Mouse (Mus musculus) liver, embryonic 15.5 days (tissue): ENCODE data around the gene Ank2. TPM values are rescaled to one million over a fixed set of nuclear protein-coding genes. Genes with fewer than 3 reads are reported as not detected.
A peak's percentile ranks its signal among the peaks of the same experiment; 100 is the strongest.

Source experiments
- ATAC-seq: fragments of 200-750 bp; cut with Nextera tagmentation; 2 replicates; pipeline ENCODE4 v1.8.0; 2017; ENCODE audit warnings: moderate number of reproducible peaks, mild to moderate bottlenecking, moderate library complexity; ENCODE audit not compliant: insufficient read depth
- H3K27ac ChIP-seq: fragments of 300-500 bp; sonication (generic); replicated peaks from 2 replicates; pipeline ENCODE4 v1.5.1; 2015; ENCODE audit warnings: mild to moderate bottlenecking, inconsistent platforms
- H3K27me3 ChIP-seq: fragments of 300-500 bp; sonication (generic); 2 replicates; pipeline ENCODE4 v1.6.1; 2015; ENCODE audit warnings: mild to moderate bottlenecking, inconsistent platforms
- H3K36me3 ChIP-seq: fragments of 300-500 bp; sonication (generic); replicated peaks from 2 replicates; pipeline ENCODE4 v1.6.1; 2015; ENCODE audit warnings: moderate library complexity, mild to moderate bottlenecking, inconsistent platforms
- H3K4me1 ChIP-seq: fragments of 300-500 bp; sonication (generic); replicated peaks from 2 replicates; pipeline ENCODE4 v1.6.1; 2015; ENCODE audit warnings: inconsistent platforms
- H3K4me2 ChIP-seq: fragments of 300-500 bp; sonication (generic); 2 replicates; pipeline ENCODE4 v1.6.1; 2015; ENCODE audit warnings: moderate library complexity, mild to moderate bottlenecking, inconsistent platforms
- H3K4me3 ChIP-seq: fragments of 300-500 bp; sonication (generic); replicated peaks from 2 replicates; pipeline ENCODE4 v1.5.1; 2015; ENCODE audit warnings: mild to moderate bottlenecking, inconsistent platforms
- H3K9ac ChIP-seq: fragments of 300-500 bp; sonication (generic); 2 replicates; pipeline ENCODE4 v1.6.1; 2015; ENCODE audit warnings: moderate library complexity, mild to moderate bottlenecking, inconsistent platforms
- H3K9me3 ChIP-seq: fragments of 300-500 bp; sonication (generic); replicated peaks from 2 replicates; pipeline ENCODE4 v1.6.1; 2016; ENCODE audit warnings: inconsistent platforms
- WGBS: fragments of 180-500 bp; shearing (Covaris S2); methylation state at CpG from one replicate; pipeline ENCODE4 v1.1.7; 2015; ENCODE audit warnings: mixed read lengths; ENCODE audit not compliant: insufficient replicate concordance; 5-methylcytosine and 5-hydroxymethylcytosine counted together
- polyA plus RNA-seq: library from polyadenylated mRNA; unstranded; fragments of >200 nt; fragmentation: Nextera tagmentation; extraction: Ambion mirVana; gene quantifications from 2 replicates; pipeline ENCODE4 v1.2.1, GENCODE M21; 2015

Ank2 gene
- polyA plus RNA-seq, 1 experiment from 2014 or later = 6.6 TPM

DNA sequence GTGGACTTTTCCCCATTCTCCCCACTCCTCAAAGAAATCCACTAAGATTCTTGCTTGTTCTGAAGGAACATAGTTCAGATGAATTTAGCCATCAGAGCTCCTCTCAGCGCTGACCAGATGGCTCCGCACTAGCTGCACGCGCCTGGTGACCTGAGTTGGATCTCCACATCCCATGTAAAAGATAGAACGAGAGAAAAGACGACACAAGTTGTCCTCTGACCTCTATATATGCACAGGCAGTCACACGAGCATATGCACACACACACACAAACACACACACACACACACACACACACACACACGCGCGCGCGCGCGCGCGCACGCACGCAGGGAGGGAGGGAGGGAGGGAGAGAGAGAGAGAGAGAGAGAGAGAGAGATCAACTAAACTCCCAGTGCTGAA lies 241.2 kb downstream of the Ank2 start:
- Histone ChIP-seq H3K4me2 (peak overlapping the region; percentile 49), H3K27me3 (no peaks in the 10 kb centered on the region), H3K4me1 (no peaks in the 10 kb centered on the region), H3K27ac (no peak overlapping the region), H3K4me3 (peak overlapping the region; percentile 26), H3K36me3 (no peaks in the 10 kb centered on the region), H3K9ac (no peak overlapping the region), H3K9me3 (no peaks in the 10 kb centered on the region)
- no peak for ATAC-seq
- 8% methylated on average over 18 of the region's 18 CpGs for WGBS

DNA sequence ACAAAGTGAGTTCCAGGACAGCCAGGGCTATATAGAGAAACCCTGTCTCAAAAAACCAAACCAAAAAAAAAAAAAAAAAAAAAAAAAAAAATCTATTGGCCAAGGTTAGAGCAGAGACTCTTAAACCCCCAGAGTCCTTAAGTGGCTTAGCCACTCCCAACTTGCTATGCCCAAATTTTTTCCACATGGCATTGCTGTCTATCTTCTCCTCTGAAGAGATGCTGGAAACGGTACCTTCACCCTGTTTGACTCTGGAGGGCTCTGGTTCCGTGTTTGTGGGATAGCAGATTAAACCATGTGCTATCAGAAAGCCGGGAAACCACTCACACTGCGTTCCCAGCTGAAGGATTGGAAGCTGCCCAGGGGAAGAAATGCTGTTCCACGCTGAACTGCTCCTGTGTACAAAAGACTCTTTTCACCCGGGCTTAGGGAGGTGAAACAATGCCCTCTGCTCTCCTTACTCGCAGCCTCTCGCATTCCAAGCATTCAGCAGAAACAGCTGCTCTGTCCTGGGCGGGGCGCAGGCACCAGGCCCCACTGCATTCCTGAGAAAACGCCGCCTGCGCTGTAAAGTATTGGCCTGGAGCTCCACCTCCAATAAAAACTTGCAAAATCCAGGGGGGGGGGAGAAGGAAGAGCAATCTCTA lies 241.7 kb downstream of the Ank2 start:
- no peak for ATAC-seq
- Histone ChIP-seq H3K27ac (no peak overlapping the region), H3K9me3 (no peaks in the 10 kb centered on the region), H3K27me3 (no peaks in the 10 kb centered on the region), H3K36me3 (no peaks in the 10 kb centered on the region), H3K4me3 (peak overlapping the region; percentile 26), H3K9ac (no peak overlapping the region), H3K4me2 (peak overlapping the region; percentile 49), H3K4me1 (no peaks in the 10 kb centered on the region)
- 4% methylated on average over 13 of the region's 13 CpGs for WGBS

DNA sequence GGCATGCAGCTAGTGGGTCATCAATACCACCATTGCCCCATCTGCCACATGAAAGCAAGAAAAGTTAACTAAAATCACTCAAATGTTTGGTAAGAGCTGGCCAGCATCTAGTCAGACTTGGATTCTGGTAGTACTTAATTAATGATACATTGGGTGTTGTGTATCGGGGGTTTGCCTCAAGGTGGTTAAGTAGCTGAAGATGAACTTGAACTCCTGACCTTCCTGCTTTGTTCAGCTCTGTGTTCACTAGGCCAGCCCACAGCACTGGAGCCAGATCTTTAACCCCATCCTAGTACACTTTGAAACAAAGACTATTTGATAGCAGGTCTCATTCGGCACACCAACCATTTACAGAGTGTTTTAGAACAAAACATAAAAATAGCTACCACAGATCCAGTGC lies 242.5 kb downstream of the Ank2 start:
- 63% methylated on average over 2 of the region's 2 CpGs for WGBS
- no peak for ATAC-seq

DNA sequence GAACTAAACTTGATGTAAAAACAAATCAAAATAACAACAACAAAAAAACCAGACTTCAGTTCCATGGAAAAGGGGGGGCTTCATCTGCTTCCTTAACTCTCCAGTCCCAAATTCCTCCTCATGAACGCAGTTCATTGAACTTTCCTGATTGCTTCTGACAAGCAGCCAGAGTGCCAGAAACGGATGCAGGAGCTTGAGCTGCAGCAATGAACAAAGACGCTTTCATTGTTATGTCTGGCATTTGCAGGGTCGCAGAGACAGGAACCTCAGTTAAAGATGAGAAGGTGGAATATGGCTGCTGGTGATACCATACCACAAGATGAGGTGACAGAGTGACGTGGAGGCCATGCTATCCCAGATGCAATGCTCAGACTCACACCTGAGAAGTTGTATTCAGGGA lies 248.2 kb downstream of the Ank2 start:
- Histone ChIP-seq H3K27me3 (no peaks in the 10 kb centered on the region), H3K27ac (no peak overlapping the region), H3K9ac (no peak overlapping the region), H3K4me1 (no peaks in the 10 kb centered on the region), H3K9me3 (no peaks in the 10 kb centered on the region), H3K4me3 (no peak overlapping the region), H3K4me2 (no peak overlapping the region), H3K36me3 (no peaks in the 10 kb centered on the region)
- WGBS = 61% methylated on average over 5 of the region's 5 CpGs
- ATAC-seq = no peak

More for the DNA sequence above, 242.5 kb downstream of the Ank2 start:
- Histone ChIP-seq H3K9ac (no peak overlapping the region), H3K27me3 (no peaks in the 10 kb centered on the region), H3K36me3 (no peaks in the 10 kb centered on the region), H3K4me1 (no peaks in the 10 kb centered on the region), H3K9me3 (no peaks in the 10 kb centered on the region), H3K4me2 (no peak overlapping the region), H3K4me3 (no peak overlapping the region), H3K27ac (no peak overlapping the region)

DNA sequence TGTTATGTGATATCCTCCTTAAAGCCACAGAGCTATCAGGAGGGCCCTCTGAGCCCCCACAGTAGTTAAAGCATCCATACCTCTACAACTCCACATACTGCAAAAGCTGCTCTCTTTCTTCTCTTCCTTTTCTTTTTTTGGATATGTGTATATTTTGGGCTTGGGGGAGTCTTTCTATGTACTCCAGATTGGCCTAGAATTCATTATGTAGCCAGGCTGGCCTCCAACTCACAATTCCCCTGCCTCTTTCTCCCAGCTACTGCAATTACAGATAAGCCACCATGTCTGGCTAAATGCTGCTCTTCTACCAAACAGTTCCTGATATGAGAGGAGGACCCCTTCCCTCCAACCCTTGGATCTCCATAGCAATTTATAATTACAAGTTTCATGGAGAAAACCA lies 250.5 kb downstream of the Ank2 start:
- no peak overlapping the region for H3K27ac ChIP-seq
- H3K27me3 ChIP-seq = no peaks in the 10 kb centered on the region
- no peak overlapping the region for H3K4me2 ChIP-seq
- no peaks in the 10 kb centered on the region for H3K9me3 ChIP-seq
- H3K9ac ChIP-seq = no peak overlapping the region
- ATAC-seq = no peak
- H3K4me1 ChIP-seq = no peaks in the 10 kb centered on the region
- no peak overlapping the region for H3K4me3 ChIP-seq
- H3K36me3 ChIP-seq = no peaks in the 10 kb centered on the region

DNA sequence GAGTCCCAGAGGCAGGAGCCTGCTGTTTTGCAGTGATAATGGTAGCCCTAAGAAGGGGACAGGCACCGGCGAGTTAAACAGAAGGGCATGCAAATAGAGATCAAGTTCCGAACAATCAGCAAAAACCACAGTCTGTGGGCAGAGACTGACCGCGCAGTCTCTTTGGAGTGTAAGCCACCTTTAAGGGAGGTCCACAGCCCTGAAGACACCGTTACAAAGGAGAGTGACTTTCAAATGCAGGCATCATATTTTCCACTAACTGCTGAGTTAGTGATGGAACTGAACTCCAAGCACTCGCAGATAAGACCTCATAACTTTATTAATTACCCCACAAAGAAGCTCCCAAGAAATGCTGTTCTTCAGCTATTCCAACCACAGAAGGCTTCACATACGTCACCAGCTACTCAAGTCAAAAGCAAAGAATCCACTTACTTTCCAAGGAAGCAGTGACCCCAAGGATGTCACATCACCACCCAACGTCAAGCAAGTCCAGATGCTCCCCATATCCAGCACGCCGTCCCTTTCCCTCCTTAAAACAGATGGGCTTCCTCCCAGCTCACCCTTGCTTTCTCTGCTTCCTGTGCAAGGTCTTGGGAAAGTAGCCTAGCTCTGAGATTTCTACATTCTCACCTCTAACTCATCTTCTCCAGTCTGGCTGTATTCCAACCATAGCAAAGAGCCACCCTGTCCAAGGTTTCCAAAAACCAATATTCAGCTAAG lies 252.0 kb downstream of the Ank2 start:
- Histone ChIP-seq H3K27ac (no peak overlapping the region), H3K4me3 (no peak overlapping the region), H3K4me2 (no peak overlapping the region), H3K9ac (no peak overlapping the region), H3K36me3 (no peaks in the 10 kb centered on the region), H3K9me3 (no peaks in the 10 kb centered on the region), H3K4me1 (no peaks in the 10 kb centered on the region), H3K27me3 (no peaks in the 10 kb centered on the region)
- ATAC-seq = no peak
- 44% methylated on average over 11 of the region's 11 CpGs for WGBS

DNA sequence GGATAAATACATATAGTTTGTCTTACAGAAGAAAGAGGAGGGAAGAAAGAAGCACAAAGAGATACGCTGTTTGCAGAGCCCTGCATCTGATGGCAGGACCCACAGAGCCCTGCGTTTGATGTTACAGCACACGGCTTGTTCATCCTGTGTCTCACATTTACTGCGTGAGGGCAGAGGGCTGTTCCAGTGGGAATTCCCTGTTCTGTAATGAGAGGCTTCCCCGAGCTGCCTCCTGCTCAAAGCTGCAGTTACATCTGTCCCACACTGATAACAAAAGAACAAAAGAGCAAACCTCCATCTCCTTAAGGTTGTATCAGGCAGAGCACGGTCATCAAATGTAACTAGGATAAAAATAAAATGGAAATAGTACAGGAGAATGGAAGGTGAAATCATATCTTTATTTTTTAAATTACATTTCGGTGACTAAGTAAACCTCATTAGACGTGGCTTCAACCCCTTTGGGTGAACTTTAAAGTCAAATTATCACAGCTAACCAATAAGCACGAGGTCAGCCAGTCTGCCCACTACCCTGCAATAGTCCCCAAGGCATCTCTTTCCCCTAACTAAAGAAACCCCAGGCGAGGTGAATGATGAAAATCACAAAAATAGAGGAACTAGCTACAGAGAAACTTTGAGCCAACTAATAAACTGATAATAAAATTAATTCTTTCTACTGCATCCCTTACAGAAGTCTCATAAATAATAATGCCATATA lies 255.1 kb downstream of the Ank2 start:
- H3K4me3 ChIP-seq = no peak overlapping the region
- WGBS = 38% methylated on average over 10 of the region's 10 CpGs
- no peaks in the 10 kb centered on the region for H3K27me3 ChIP-seq
- no peaks in the 10 kb centered on the region for H3K9me3 ChIP-seq
- no peaks in the 10 kb centered on the region for H3K4me1 ChIP-seq
- no peaks in the 10 kb centered on the region for H3K36me3 ChIP-seq
- ATAC-seq = no peak
- no peak overlapping the region for H3K27ac ChIP-seq
- no peak overlapping the region for H3K9ac ChIP-seq
- no peak overlapping the region for H3K4me2 ChIP-seq

DNA sequence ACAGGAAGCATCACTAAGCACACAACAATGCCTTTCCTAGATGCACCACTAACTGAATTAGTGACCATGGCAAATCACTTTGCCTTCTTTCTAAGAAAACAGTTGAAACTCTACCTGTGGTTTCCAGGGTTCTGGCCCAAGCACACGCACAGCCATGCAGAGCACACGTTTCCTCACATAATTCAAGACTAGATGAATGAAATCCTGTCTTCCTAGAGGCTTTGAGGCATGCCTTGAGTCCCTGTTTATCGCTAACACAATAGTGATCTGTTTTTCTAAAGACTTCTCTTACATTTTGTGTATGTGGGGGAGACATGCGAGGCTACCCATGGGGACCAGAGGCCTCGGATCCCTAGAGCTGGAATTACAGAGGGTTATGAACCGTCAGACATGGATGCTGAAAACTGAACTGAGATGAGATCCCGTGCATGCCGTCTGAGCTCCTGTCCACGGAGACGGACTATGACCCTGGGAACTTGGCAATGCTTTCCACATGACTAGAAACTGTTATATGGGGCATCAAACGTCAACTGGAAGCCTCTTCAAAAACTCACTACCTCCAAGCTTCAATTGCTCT lies 256.8 kb downstream of the Ank2 start:
- WGBS = 69% methylated on average over 11 of the region's 11 CpGs
- no peak overlapping the region for H3K4me2 ChIP-seq
- H3K27me3 ChIP-seq = no peaks in the 10 kb centered on the region
- no peak overlapping the region for H3K9ac ChIP-seq
- no peak for ATAC-seq
- no peaks in the 10 kb centered on the region for H3K4me1 ChIP-seq
- no peaks in the 10 kb centered on the region for H3K9me3 ChIP-seq
- no peak overlapping the region for H3K4me3 ChIP-seq
- H3K36me3 ChIP-seq = no peaks in the 10 kb centered on the region
- no peak overlapping the region for H3K27ac ChIP-seq

DNA sequence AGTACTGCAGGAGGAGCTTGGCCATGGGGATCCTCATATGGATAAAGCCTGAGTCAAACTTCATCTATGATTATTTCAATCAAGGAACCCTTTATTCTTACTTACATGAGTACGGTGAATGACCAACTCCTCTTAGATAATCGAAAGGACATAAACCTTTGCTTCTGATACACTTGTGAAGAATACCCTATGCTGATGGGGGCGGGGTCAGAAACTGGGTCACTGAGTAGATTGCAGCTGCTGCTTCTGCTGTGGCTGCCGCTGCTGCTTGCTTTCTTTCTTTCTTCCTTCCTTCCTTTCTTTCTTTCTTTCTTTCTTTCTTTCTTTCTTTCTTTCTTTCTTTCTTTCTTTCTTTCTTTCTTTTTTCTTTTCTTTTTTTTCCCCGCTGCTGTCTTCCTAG lies 263.9 kb downstream of the Ank2 start:
- no peaks in the 10 kb centered on the region for H3K36me3 ChIP-seq
- 72% methylated on average over 5 of the region's 5 CpGs for WGBS

DNA sequence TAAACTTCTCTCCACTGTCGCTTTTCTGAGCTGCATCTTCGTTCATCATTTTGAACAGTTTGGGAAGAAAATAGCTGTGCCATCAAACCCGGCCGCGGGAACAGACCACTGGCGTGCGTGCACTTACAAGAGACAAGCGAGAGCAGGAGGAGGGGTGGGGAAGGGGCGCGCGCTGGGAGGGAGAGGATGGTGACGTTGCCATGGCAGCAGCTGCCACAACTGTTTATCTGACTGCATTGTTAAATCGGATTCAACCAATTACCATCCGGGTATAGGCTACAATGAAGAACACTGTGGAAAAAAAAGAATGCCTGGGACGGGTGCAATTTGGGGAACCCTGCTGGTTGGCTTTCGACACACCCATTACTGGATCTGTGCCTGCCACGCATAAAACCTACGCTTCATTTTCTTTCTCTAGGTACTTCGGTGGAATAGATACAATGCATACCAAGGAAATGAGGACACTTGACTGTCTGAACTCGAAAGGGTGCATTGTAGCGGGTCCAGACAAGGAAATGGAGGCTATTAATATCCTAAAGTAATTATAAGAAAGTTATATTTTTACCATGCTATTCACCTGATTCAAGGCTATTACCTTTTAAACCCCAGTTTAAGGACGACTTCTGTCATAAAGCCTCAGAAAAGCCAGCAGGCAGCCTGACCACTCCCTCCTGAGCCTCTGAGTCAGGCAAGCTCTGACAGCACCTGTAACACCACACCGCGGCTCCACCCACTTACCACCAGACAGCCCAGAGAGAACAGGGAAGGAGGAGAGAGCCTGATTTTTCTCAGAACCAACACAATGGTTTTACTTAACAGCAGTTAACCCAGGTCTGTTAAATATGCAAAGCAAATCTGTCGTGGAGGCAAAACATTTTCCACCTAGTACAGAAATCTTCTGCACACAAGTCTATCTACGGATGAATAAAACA lies 273.1 kb downstream of the Ank2 start:
- H3K4me3 ChIP-seq = no peak overlapping the region
- H3K9me3 ChIP-seq = no peaks in the 10 kb centered on the region
- peaks cover 10% of the 10 kb centered on the region; the same call in 1 of the 2 replicates for H3K27me3 ChIP-seq
- H3K36me3 ChIP-seq = no peaks in the 10 kb centered on the region
- peak overlapping the region; percentile 23 for H3K4me2 ChIP-seq
- H3K4me1 ChIP-seq = no peaks in the 10 kb centered on the region
- no peak overlapping the region for H3K9ac ChIP-seq
- WGBS = 6% methylated on average over 26 of the region's 26 CpGs
- H3K27ac ChIP-seq = no peak overlapping the region
- ATAC-seq = no peak

More for the DNA sequence above, 263.9 kb downstream of the Ank2 start:
- H3K27me3 ChIP-seq = no peaks in the 10 kb centered on the region
- no peaks in the 10 kb centered on the region for H3K4me1 ChIP-seq
- no peak overlapping the region for H3K27ac ChIP-seq
- H3K9ac ChIP-seq = no peak overlapping the region
- no peak overlapping the region for H3K4me2 ChIP-seq
- no peak overlapping the region for H3K4me3 ChIP-seq
- no peak for ATAC-seq
- no peaks in the 10 kb centered on the region for H3K9me3 ChIP-seq
